Mouse (Mus musculus): Measurements from ENCODE around the gene Nbas.

- TF ChIP-seq EP300 (IDR thresholded peaks at IDR 0.05; ENCODE audit: low read depth) (no peak), CTCF (IDR thresholded peaks at IDR 0.05; ENCODE audit: low read depth) (no peak)
These were observed 340.1 kb downstream of the Nbas start for GRCm38 (mm10) chr12:13609027-13609426.

All from liver, postnatal 0 days (tissue).